Mouse (Mus musculus): ENCODE data around the gene 2410137M14Rik.

- no peak for TF ChIP-seq POLR2A (IDR thresholded peaks at IDR 0.05; ENCODE audit: control insufficient read depth, low read depth, low read length)
- TF ChIP-seq CTCF (IDR thresholded peaks at IDR 0.05; ENCODE audit: control insufficient read depth, insufficient read depth, insufficient replicate concordance, low read depth, low read length) = no peak
These were observed 31.8 kb downstream of the 2410137M14Rik start for GRCm38 (mm10) chr17:36949265-36949664.

Data from testis, adult 2 months (tissue).